Mouse (Mus musculus) forelimb bud, embryonic 11.5 days (tissue): ENCODE results near the gene Dcpp1.

Experiments used
- DNase-seq: peaks from one replicate; pipeline ENCODE4 v3.0.0-alpha.2; 2012; ENCODE audit warnings: low read depth, low spot score

Dcpp1 gene

DNA sequence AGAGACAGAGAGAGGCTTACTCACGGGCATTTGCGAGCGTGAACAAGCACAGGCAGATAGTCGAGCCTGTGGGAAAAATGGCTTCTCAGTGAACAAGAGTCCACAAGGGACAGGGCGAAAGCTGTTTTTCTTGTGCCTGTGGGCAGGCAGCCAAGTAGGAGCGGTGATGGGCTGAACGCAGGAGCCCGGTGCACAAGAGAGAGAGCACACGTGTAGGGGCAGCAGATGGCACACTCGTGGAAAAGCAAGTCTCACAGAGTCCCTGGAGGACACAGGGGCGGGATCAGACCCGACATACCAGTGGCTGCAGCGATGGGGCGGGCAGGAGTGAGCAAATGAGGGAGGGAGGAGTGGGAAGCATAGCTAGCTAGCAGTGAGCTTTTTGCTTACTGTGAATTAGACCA lies 44.4 kb downstream of the Dcpp1 start:
- DNase-seq: peak; percentile 67

DNA sequence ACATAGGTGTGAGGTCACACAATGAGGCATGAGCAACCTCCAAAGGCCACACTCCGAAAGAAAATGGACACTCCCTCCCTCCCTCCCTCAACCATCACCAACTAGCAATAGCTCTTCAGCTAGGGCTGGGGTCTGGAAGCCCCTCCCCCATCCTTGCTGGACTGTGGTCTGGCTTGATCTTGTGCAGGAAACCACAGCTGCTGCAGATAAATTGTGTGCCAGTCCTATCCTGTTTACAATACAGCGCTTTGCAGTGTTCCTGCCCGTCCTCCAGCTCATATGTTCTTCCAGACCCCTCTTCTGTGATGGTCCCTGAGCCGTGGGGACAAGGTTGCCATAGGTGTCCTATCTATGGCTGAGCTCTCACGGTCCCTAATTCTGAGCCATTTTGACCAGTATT lies 50.5 kb downstream of the Dcpp1 start:
- DNase-seq: no peak
